Mouse (Mus musculus) stomach, embryonic 15.5 days (tissue): Measurements from ENCODE around the gene Spata25. TPM values are rescaled to one million over a fixed set of nuclear protein-coding genes. Genes with fewer than 3 reads are reported as not detected.
A peak's percentile ranks its signal among the peaks of the same experiment; 100 is the strongest.
"Not testable (repeated sequence)": the region's sequence is repeated elsewhere in the genome, so short reads cannot be mapped to it uniquely, and the experiment has no call there.

Source experiments
- ATAC-seq: fragments of 200-750 bp; cut with Nextera tagmentation; 2 replicates; pipeline ENCODE4 v1.8.0; 2017; ENCODE audit warnings: low read depth, moderate number of reproducible peaks, moderate TSS enrichment; ENCODE audit not compliant: insufficient read depth, low FRiP score
- H3K27ac ChIP-seq: fragments of 300-500 bp; sonication (generic); 2 replicates; pipeline ENCODE4 v1.5.1; 2015; ENCODE audit warnings: mild to moderate bottlenecking, inconsistent platforms
- H3K27me3 ChIP-seq: fragments of 300-500 bp; sonication (generic); replicated peaks from 2 replicates; pipeline ENCODE4 v1.6.1; 2015; ENCODE audit warnings: inconsistent platforms
- H3K36me3 ChIP-seq: fragments of 300-500 bp; sonication (generic); 2 replicates; pipeline ENCODE4 v1.6.1; 2015; ENCODE audit warnings: inconsistent platforms
- H3K4me1 ChIP-seq: fragments of 300-500 bp; sonication (generic); 2 replicates; pipeline ENCODE4 v1.6.1; 2015; ENCODE audit warnings: inconsistent platforms
- H3K4me2 ChIP-seq: fragments of 300-500 bp; sonication (generic); 2 replicates; pipeline ENCODE4 v1.6.1; 2015; ENCODE audit warnings: mild to moderate bottlenecking, inconsistent platforms
- H3K4me3 ChIP-seq: fragments of 300-500 bp; sonication (generic); replicated peaks from 2 replicates; pipeline ENCODE4 v1.5.1; 2015; ENCODE audit warnings: inconsistent platforms
- H3K9ac ChIP-seq: fragments of 300-500 bp; sonication (generic); 2 replicates; pipeline ENCODE4 v1.6.1; 2015; ENCODE audit warnings: inconsistent platforms
- H3K9me3 ChIP-seq: fragments of 300-500 bp; sonication (generic); 2 replicates; pipeline ENCODE4 v1.6.1; 2016; ENCODE audit warnings: inconsistent platforms
- WGBS: fragments of 180-500 bp; shearing (Covaris S2); methylation state at CpG from one replicate; pipeline ENCODE4 v1.1.7; 2015; 5-methylcytosine and 5-hydroxymethylcytosine counted together
- polyA plus RNA-seq: library from polyadenylated mRNA; unstranded; fragments of >200 nt; fragmentation: Nextera tagmentation; extraction: Ambion mirVana; gene quantifications from 2 replicates; pipeline ENCODE4 v1.2.1, GENCODE M21; 2015

The Spata25 gene
- polyA plus RNA-seq, 1 experiment from 2014 or later: not detected

GRCm38 (mm10) chr2:164803201-164803920, 25.0 kb downstream of the Spata25 start:
- peak overlapping the region; percentile 88 for H3K4me3 ChIP-seq
- H3K36me3 ChIP-seq: peaks cover 19% of the 10 kb centered on the region; the same call in 1 of the 2 replicates
- H3K9ac ChIP-seq: peak overlapping the region; percentile 47; the same call in 1 of the 2 replicates
- H3K9me3 ChIP-seq: no peaks in the 10 kb centered on the region
- no peak overlapping the region for H3K27ac ChIP-seq
- peak overlapping the region; percentile 58 for H3K4me2 ChIP-seq
- 85% methylated on average over 16 of the region's 16 CpGs for WGBS
- no peaks in the 10 kb centered on the region for H3K27me3 ChIP-seq
- peaks cover 11% of the 10 kb centered on the region for H3K4me1 ChIP-seq
- ATAC-seq: no peak

GRCm38 (mm10) chr2:164800252-164801004, 27.9 kb downstream of the Spata25 start:
- peaks cover 30% of the 10 kb centered on the region for H3K36me3 ChIP-seq
- no peaks in the 10 kb centered on the region for H3K27me3 ChIP-seq
- peaks cover 5% of the 10 kb centered on the region for H3K4me1 ChIP-seq
- H3K27ac ChIP-seq: no peak overlapping the region
- no peak for ATAC-seq
- 88% methylated on average over 13 of the region's 13 CpGs for WGBS
- H3K9ac ChIP-seq: no peak overlapping the region
- H3K4me3 ChIP-seq: no peak overlapping the region
- no peaks in the 10 kb centered on the region for H3K9me3 ChIP-seq
- H3K4me2 ChIP-seq: no peak overlapping the region

GRCm38 (mm10) chr2:164798554-164798953, 29.8 kb downstream of the Spata25 start:
- WGBS: 80% methylated on average over 6 of the region's 6 CpGs
- peaks cover 43% of the 10 kb centered on the region for H3K36me3 ChIP-seq
- ATAC-seq, H3K27ac ChIP-seq, H3K4me2 ChIP-seq, H3K4me3 ChIP-seq, H3K9ac ChIP-seq, H3K27me3 ChIP-seq, H3K9me3 ChIP-seq, H3K4me1 ChIP-seq: not testable (repeated sequence)

GRCm38 (mm10) chr2:164795868-164796267, 32.5 kb downstream of the Spata25 start:
- no peaks in the 10 kb centered on the region for H3K9me3 ChIP-seq
- peaks cover 2% of the 10 kb centered on the region; the same call in 1 of the 2 replicates for H3K4me1 ChIP-seq
- no peaks in the 10 kb centered on the region for H3K27me3 ChIP-seq
- no peak overlapping the region for H3K27ac ChIP-seq
- ATAC-seq: no peak
- no peak overlapping the region for H3K4me2 ChIP-seq
- no peak overlapping the region for H3K9ac ChIP-seq
- peaks cover 51% of the 10 kb centered on the region for H3K36me3 ChIP-seq
- H3K4me3 ChIP-seq: no peak overlapping the region
- 74% methylated on average over 4 of the region's 4 CpGs for WGBS

- Histone ChIP-seq H3K36me3 (peaks cover 43% of the 10 kb centered on the region), H3K27me3 (no peaks in the 10 kb centered on the region), H3K4me3 (no peak overlapping the region), H3K9ac (no peak overlapping the region), H3K27ac (no peak overlapping the region), H3K4me1 (peaks cover 2% of the 10 kb centered on the region; the same call in 1 of the 2 replicates), H3K9me3 (no peaks in the 10 kb centered on the region), H3K4me2 (no peak overlapping the region)
- WGBS: 38% methylated on average over 5 of the region's 5 CpGs
- ATAC-seq: peak; percentile 32; the same call in 1 of the 2 replicates
These were observed 34.0 kb downstream of the Spata25 start for GRCm38 (mm10) chr2:164794293-164794692.

GRCm38 (mm10) chr2:164793772-164794171, 34.6 kb downstream of the Spata25 start:
- peaks cover 39% of the 10 kb centered on the region for H3K36me3 ChIP-seq
- H3K9ac ChIP-seq: no peak overlapping the region
- H3K27ac ChIP-seq: no peak overlapping the region
- no peaks in the 10 kb centered on the region for H3K27me3 ChIP-seq
- no peak overlapping the region for H3K4me2 ChIP-seq
- H3K4me1 ChIP-seq: peaks cover 4% of the 10 kb centered on the region; the same call in 1 of the 2 replicates
- ATAC-seq: no peak
- H3K4me3 ChIP-seq: no peak overlapping the region
- H3K9me3 ChIP-seq: no peaks in the 10 kb centered on the region
- 92% methylated on average over 2 of the region's 2 CpGs for WGBS

GRCm38 (mm10) chr2:164793236-164793635, 35.1 kb downstream of the Spata25 start:
- peaks cover 37% of the 10 kb centered on the region for H3K36me3 ChIP-seq

GRCm38 (mm10) chr2:164792400-164793190, 35.7 kb downstream of the Spata25 start:
- no peak overlapping the region for H3K9ac ChIP-seq
- H3K4me3 ChIP-seq: no peak overlapping the region
- no peak overlapping the region for H3K27ac ChIP-seq
- H3K4me2 ChIP-seq: no peak overlapping the region
- ATAC-seq: no peak
- H3K4me1 ChIP-seq: peaks cover 9% of the 10 kb centered on the region
- whole genome bisulfite sequencing: 94% methylated on average over 12 of the region's 12 CpGs
- no peaks in the 10 kb centered on the region for H3K27me3 ChIP-seq
- peaks cover 33% of the 10 kb centered on the region for H3K36me3 ChIP-seq
- H3K9me3 ChIP-seq: no peaks in the 10 kb centered on the region

More at GRCm38 (mm10) chr2:164793236-164793635, 35.1 kb downstream of the Spata25 start:
- ATAC-seq: no peak
- Histone ChIP-seq H3K4me2 (no peak overlapping the region), H3K4me1 (peaks cover 9% of the 10 kb centered on the region), H3K27me3 (no peaks in the 10 kb centered on the region), H3K27ac (no peak overlapping the region), H3K9me3 (no peaks in the 10 kb centered on the region), H3K4me3 (no peak overlapping the region), H3K9ac (no peak overlapping the region)
- 63% methylated on average over 3 of the region's 3 CpGs for WGBS

GRCm38 (mm10) chr2:164791841-164792261, 36.5 kb downstream of the Spata25 start:
- no peak overlapping the region for H3K4me3 ChIP-seq
- no peak overlapping the region for H3K27ac ChIP-seq
- ATAC-seq: no peak
- peaks cover 14% of the 10 kb centered on the region for H3K4me1 ChIP-seq
- no peak overlapping the region for H3K4me2 ChIP-seq
- H3K9me3 ChIP-seq: no peaks in the 10 kb centered on the region
- H3K36me3 ChIP-seq: peaks cover 31% of the 10 kb centered on the region
- 92% methylated on average over 18 of the region's 18 CpGs for WGBS
- H3K9ac ChIP-seq: no peak overlapping the region
- H3K27me3 ChIP-seq: no peaks in the 10 kb centered on the region

GRCm38 (mm10) chr2:164790451-164790850, 37.9 kb downstream of the Spata25 start:
- Histone ChIP-seq H3K4me2 (no peak overlapping the region), H3K4me1 (peaks cover 18% of the 10 kb centered on the region), H3K9ac (no peak overlapping the region), H3K27ac (no peak overlapping the region), H3K27me3 (no peaks in the 10 kb centered on the region), H3K9me3 (no peaks in the 10 kb centered on the region), H3K4me3 (no peak overlapping the region), H3K36me3 (peaks cover 28% of the 10 kb centered on the region)
- no peak for ATAC-seq
- WGBS: 65% methylated on average over 4 of the region's 4 CpGs

- Histone ChIP-seq H3K9me3 (no peaks in the 10 kb centered on the region), H3K27ac (no peak overlapping the region), H3K4me2 (no peak overlapping the region), H3K36me3 (peaks cover 14% of the 10 kb centered on the region), H3K27me3 (no peaks in the 10 kb centered on the region), H3K4me1 (peaks cover 21% of the 10 kb centered on the region; the same call in 1 of the 2 replicates), H3K4me3 (no peak overlapping the region), H3K9ac (no peak overlapping the region)
- WGBS: 59% methylated on average over 4 of the region's 4 CpGs
- no peak for ATAC-seq
These were observed 39.9 kb downstream of the Spata25 start for GRCm38 (mm10) chr2:164788411-164788810.
